Mouse (Mus musculus): ENCODE data around the gene Sash3.

- TF ChIP-seq CTCF (IDR thresholded peaks at IDR 0.05; ENCODE audit: insufficient read depth, low read depth, low read length) (no peak), POLR2A (IDR thresholded peaks at IDR 0.05; ENCODE audit: insufficient read depth, low read depth, low read length) (no peak)
Observed at GRCm38 (mm10) chrX:48197856-48198255, 51.6 kb downstream of the Sash3 start.
